In the genomic region with DNA sequence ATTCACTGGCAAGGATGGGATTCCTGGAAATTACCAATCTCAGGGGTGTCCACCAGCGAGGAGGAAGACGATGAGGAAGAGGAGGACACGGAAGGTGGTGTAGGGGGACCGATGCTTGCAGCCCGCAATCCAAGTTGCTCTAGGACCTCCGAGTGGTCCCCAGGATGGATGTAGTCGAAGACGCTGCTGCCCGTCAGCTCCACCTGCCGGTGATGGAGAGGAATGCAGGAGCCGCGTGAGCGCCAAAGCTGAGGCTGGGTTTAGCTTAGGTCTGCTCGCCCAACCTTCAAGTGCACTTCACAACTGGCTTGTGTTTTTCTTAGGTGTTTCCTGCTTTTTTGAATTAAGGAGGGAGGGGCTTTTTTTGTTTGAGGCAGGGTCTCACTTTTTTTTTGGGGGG, we compare ENCODE assay signal across 9 mouse cellular contexts. TPM values are rescaled to one million over a fixed set of nuclear protein-coding genes. Genes with fewer than 3 reads are reported as not detected.
DNase-seq lines count a peak whose midpoint lies in the region; ATAC-seq and TF ChIP-seq lines count a peak whose summit lies in the region.
"Had no signal": no experiment of that assay in that cellular context is flagged by ENCODE, and none has a peak within 500 bp of the region (broad histone marks: within the 10 kb centered on the region; RNA-seq: fewer than 3 reads in every experiment).

No protein-coding gene starts in this region.

- peak; percentile 90 for TF ChIP-seq CTCF in E14TG2a.4 (conservative IDR thresholded peaks at IDR 0.05; ENCODE audit: low read length)

- no peaks in the 10 kb centered on the region for H3K9me3 ChIP-seq in E14TG2a.4 (ENCODE audit: low read length)
- H3K9me3 ChIP-seq: heart, embryonic 15.5 days had no signal

- peaks cover 13% of the 10 kb centered on the region for H3K4me1 ChIP-seq in E14TG2a.4 (replicated peaks; ENCODE audit: low read depth, low read length)
- H3K4me1 ChIP-seq: heart, embryonic 15.5 days had no signal

- peak; percentile 69 for ATAC-seq in erythroid progenitor cell, adult 5-6 weeks (replicated peaks; ENCODE audit: low FRiP score, poor library complexity, severe bottlenecking)
- peak; percentile 87 for ATAC-seq in megakaryocyte, adult 5-6 weeks (ENCODE audit: poor library complexity, severe bottlenecking)

- H3K36me3 ChIP-seq in E14TG2a.4 (ENCODE audit: insufficient read depth, low read length): no peaks in the 10 kb centered on the region
- H3K36me3 ChIP-seq: heart, embryonic 15.5 days had no signal

- peak; percentile 49 to 69 for DNase-seq in adrenal gland, postnatal 4 days (ENCODE audit: low spot score in 2 of 2)
- DNase-seq in heart, postnatal 25 days (ENCODE audit: low spot score): peak; percentile 48
- peak; percentile 29 for DNase-seq in layer of hippocampus, adult 9-10 months (ENCODE audit: low spot score)
- peak; percentile 67 for DNase-seq in right cerebral cortex, adult 18-20 months
- DNase-seq in urinary bladder, adult 18-20 months (ENCODE audit: low spot score in 2 of 2): peak; percentile 45 to 79

- intact Hi-C loops in heart, postnatal 25 days (cut with DNase I): loop anchor here (1.0 to 2.0 kb wide), 2 partner anchors 67 to 86 kb away; no protein-coding TSS in a partner anchor

- H3K27me3 ChIP-seq in E14TG2a.4 (ENCODE audit: insufficient read depth, low read length): peaks cover 37% of the 10 kb centered on the region

- no peak overlapping the region for H3K4me3 ChIP-seq in E14TG2a.4 (replicated peaks; ENCODE audit: low read length)
- H3K4me3 ChIP-seq: heart, embryonic 15.5 days had no signal

RNA-seq across cellular contexts. Expression of gene Tmem160, which starts 10.6 kb away (rescaled TPM):
- total RNA-seq in adrenal gland, postnatal 4 days (2021): 10 to 100 TPM; 39.1 to 39.9 TPM
- 6.8 and 8.0 TPM in 2 replicates for total RNA-seq in erythroid progenitor cell, adult 5-6 weeks (2015; ENCODE audit: low replicate concordance)
- total RNA-seq in erythroid progenitor cell, adult 5-6 weeks (2017; ENCODE audit: low replicate concordance): 1.9 and 5.9 TPM in 2 replicates
- 10 to 100 TPM; 82.2 to 88.1 TPM for total RNA-seq in heart, postnatal 25 days (2021)
- 24.2 and 33.1 TPM in 2 replicates for total RNA-seq in megakaryocyte, adult 5-6 weeks (2015)
- 10.7 and 12.8 TPM in 2 replicates for total RNA-seq in megakaryocyte, adult 5-6 weeks (2017)

RNA-seq across cellular contexts. Expression of gene Npas1, which starts 14.3 kb away (rescaled TPM):
- under 1 TPM in 1 of 2 experiments, not detected in 1; 0.20 TPM for total RNA-seq in adrenal gland, postnatal 4 days (2021)
- not detected in 2 replicates for total RNA-seq in erythroid progenitor cell, adult 5-6 weeks (2015; ENCODE audit: low replicate concordance)
- not detected in 2 replicates for total RNA-seq in erythroid progenitor cell, adult 5-6 weeks (2017; ENCODE audit: low replicate concordance)
- not detected for total RNA-seq in heart, postnatal 25 days (2021)
- total RNA-seq in megakaryocyte, adult 5-6 weeks (2015): not detected in 2 replicates
- not detected in 2 replicates for total RNA-seq in megakaryocyte, adult 5-6 weeks (2017)
